Mouse (Mus musculus) CH12.LX (cell line): ENCODE measurements around the gene Elovl7. TPM values are rescaled to one million over a fixed set of nuclear protein-coding genes. Genes with fewer than 3 reads are reported as not detected.

Experiments used
- DNase-seq: peaks from one replicate; pipeline ENCODE4 v3.0.0-alpha.2; 2013; ENCODE audit errors: extremely low read depth
- H3K27ac ChIP-seq: 2 replicates; pipeline ENCODE4 v1.5.1; 2012; ENCODE audit warnings: low read depth, mild to moderate bottlenecking, control low read depth, moderate library complexity; ENCODE audit not compliant: insufficient read depth
- H3K27me3 ChIP-seq: replicated peaks from 2 replicates; pipeline ENCODE3; 2012; ENCODE audit warnings: inconsistent platforms
- H3K36me3 ChIP-seq, 2 experiments: replicated peaks in 1 of 2; 2 replicates each; pipeline versions ENCODE3 to v1.6.1; 2012; ENCODE audit warnings: inconsistent platforms in 1 of 2, low read length in 1 of 2, mild to moderate bottlenecking in 1 of 2, mixed read lengths in 1 of 2, moderate library complexity in 1 of 2; ENCODE audit not compliant: control insufficient read depth in 1 of 2, insufficient read depth in 1 of 2
- H3K4me1 ChIP-seq, 2 experiments: 2 replicates each; pipeline ENCODE4 v1.6.1; 2012; ENCODE audit warnings: inconsistent platforms in 1 of 2, moderate library complexity in 1 of 2; ENCODE audit not compliant: insufficient read depth in 2 of 2, control insufficient read depth in 1 of 2
- H3K4me2 ChIP-seq: 2 replicates; pipeline ENCODE4 v1.6.1; 2012; ENCODE audit warnings: low read depth, mild to moderate bottlenecking, control low read depth; ENCODE audit not compliant: poor library complexity, insufficient read depth, severe bottlenecking
- H3K4me3 ChIP-seq, 3 experiments: fragments of 150-350 bp in 1 of 3; sonication (generic) in 1 of 3; replicated peaks in 1 of 3; 2 replicates each; pipeline versions ENCODE3 to v1.5.1; 2011 to 2012; ENCODE audit warnings: low read depth in 2 of 3, low read length in 2 of 3, mild to moderate bottlenecking in 2 of 3, moderate library complexity in 2 of 3, control low read depth in 1 of 3, improper control_type of control experiment in 1 of 3, inconsistent platforms in 1 of 3, mixed read lengths in 1 of 3; ENCODE audit not compliant: poor library complexity in 1 of 3
- H3K79me2 ChIP-seq: replicated peaks from 2 replicates; pipeline ENCODE4 v1.6.1; 2012; ENCODE audit warnings: mild to moderate bottlenecking, moderate library complexity; ENCODE audit not compliant: control insufficient read depth, poor library complexity, insufficient read depth, severe bottlenecking; ENCODE audit errors: extremely low read depth
- H3K9ac ChIP-seq: 2 replicates; pipeline ENCODE4 v1.6.1; 2012; ENCODE audit warnings: low read depth, mild to moderate bottlenecking, control low read depth, moderate library complexity; ENCODE audit not compliant: insufficient read depth
- H3K9me3 ChIP-seq: replicated peaks from 2 replicates; pipeline ENCODE3; 2012; ENCODE audit warnings: low read length, inconsistent platforms, mixed read lengths
- CHD2 ChIP-seq: IDR thresholded peaks from 2 replicates; pipeline ENCODE4 v1.6.1; 2011; ENCODE audit warnings: low read length, improper control_type of control experiment
- CTCF ChIP-seq, 2 experiments: IDR thresholded peaks in 1 of 2; conservative IDR thresholded peaks in 1 of 2; 2 replicates each; pipeline ENCODE4 v1.5.1; 2011 to 2012; ENCODE audit warnings: low read depth in 2 of 2, low read length in 2 of 2, improper control_type of control experiment in 1 of 2, inconsistent platforms in 1 of 2, mild to moderate bottlenecking in 1 of 2, moderate library complexity in 1 of 2
- E2F4 ChIP-seq: IDR thresholded peaks from 2 replicates; pipeline ENCODE4 v1.6.1; 2011; ENCODE audit warnings: low read depth, low read length, improper control_type of control experiment; ENCODE audit not compliant: insufficient replicate concordance
- ELF1 ChIP-seq: IDR thresholded peaks from 2 replicates; pipeline ENCODE4 v1.6.1; 2014; ENCODE audit warnings: low read depth, mild to moderate bottlenecking, inconsistent platforms, low read length, improper control_type of control experiment
- GABPA ChIP-seq: IDR thresholded peaks from 2 replicates; pipeline ENCODE4 v1.6.1; 2012; ENCODE audit warnings: low read depth, low read length, improper control_type of control experiment, inconsistent platforms; ENCODE audit not compliant: insufficient replicate concordance
- IRF4 ChIP-seq: IDR thresholded peaks from 2 replicates; pipeline ENCODE4 v1.6.1; 2014; ENCODE audit warnings: low read depth, mild to moderate bottlenecking, inconsistent platforms, low read length, improper control_type of control experiment
- JUN ChIP-seq: IDR thresholded peaks from 2 replicates; pipeline ENCODE4 v1.6.1; 2011; ENCODE audit warnings: low read depth, mild to moderate bottlenecking, low read length, improper control_type of control experiment, moderate library complexity; ENCODE audit not compliant: insufficient read depth
- JUND ChIP-seq: conservative IDR thresholded peaks from 2 replicates; pipeline ENCODE4 v1.6.1; 2011; ENCODE audit warnings: low read depth, low read length, improper control_type of control experiment
- MAZ ChIP-seq: IDR thresholded peaks from 2 replicates; pipeline ENCODE4 v1.6.1; 2012; ENCODE audit warnings: low read depth, mild to moderate bottlenecking, inconsistent platforms, low read length, improper control_type of control experiment, moderate library complexity
- MEF2A ChIP-seq: IDR thresholded peaks from 2 replicates; pipeline ENCODE4 v1.6.1; 2014; ENCODE audit warnings: low read depth, mild to moderate bottlenecking, inconsistent platforms, low read length, improper control_type of control experiment, borderline replicate concordance
- NELFE ChIP-seq: IDR thresholded peaks from 2 replicates; pipeline ENCODE4 v1.6.1; 2011; ENCODE audit warnings: low read depth, low read length, improper control_type of control experiment
- NRF1 ChIP-seq: IDR thresholded peaks from 2 replicates; pipeline ENCODE4 v1.6.1; 2014; ENCODE audit warnings: low read depth, mild to moderate bottlenecking, inconsistent platforms, low read length, improper control_type of control experiment, moderate library complexity
- POLR2A ChIP-seq: IDR thresholded peaks from 2 replicates; pipeline ENCODE4 v1.6.1; 2011; ENCODE audit warnings: low read depth, mild to moderate bottlenecking, improper control_type of control experiment, low read length
- POLR2AphosphoS2 ChIP-seq: IDR thresholded peaks from 2 replicates; pipeline ENCODE4 v1.6.1; 2011; ENCODE audit warnings: low read depth, low read length, improper control_type of control experiment
- RAD21 ChIP-seq: IDR thresholded peaks from 2 replicates; pipeline ENCODE4 v1.6.1; 2011; ENCODE audit warnings: low read depth, mild to moderate bottlenecking, low read length, improper control_type of control experiment, moderate library complexity
- RCOR1 ChIP-seq: conservative IDR thresholded peaks from 2 replicates; pipeline ENCODE4 v1.6.1; 2012; ENCODE audit warnings: low read depth, mild to moderate bottlenecking, inconsistent platforms, low read length, improper control_type of control experiment
- SMC3 ChIP-seq: IDR thresholded peaks from 2 replicates; pipeline ENCODE4 v1.6.1; 2011; ENCODE audit warnings: low read depth, low read length, improper control_type of control experiment
- ZC3H11A ChIP-seq: IDR thresholded peaks from 2 replicates; pipeline ENCODE4 v1.6.1; 2012; ENCODE audit warnings: low read depth, mild to moderate bottlenecking, inconsistent platforms, low read length, improper control_type of control experiment
- dilution Hi-C: fragments of 300-500 bp; cut with MboI; formaldehyde crosslinking; loops from 2 replicates; pipeline ENCODE4 v1.14.3; 2020; ENCODE audit warnings: low sequenced_read_pairs; ENCODE audit not compliant: extremely low pct_unique_long_range_greater_than_20kb, extremely low pct_ligation_motif_present
- in situ Hi-C: fragments of 300-500 bp; cut with MboI; formaldehyde crosslinking; loops from 3 replicates; pipeline ENCODE4 v1.14.3; 2019; ENCODE audit warnings: low sequenced_read_pairs, low pct_ligation_motif_present, low pct_unique_long_range_greater_than_20kb, mixed read lengths
- polyA plus RNA-seq: library from polyadenylated mRNA; unstranded; fragments of >175 nt; gene quantifications from 2 replicates; pipeline ENCODE4 v1.2.1, GENCODE M21; 2012; ENCODE audit warnings: low read depth; ENCODE audit not compliant: insufficient read length
- total RNA-seq, 2 experiments: library from RNA; depleted of rRNA; stranded (reverse); fragments of 300-350 nt in 1 of 2; fragments of >200 nt in 1 of 2; gene quantifications; 2 replicates each; pipeline ENCODE4 v1.2.3; 2012 to 2014

Gene Elovl7
- total and polyA plus RNA-seq, 3 experiments, result 5.3 to 11.9 (median 8.3) TPM

DNA sequence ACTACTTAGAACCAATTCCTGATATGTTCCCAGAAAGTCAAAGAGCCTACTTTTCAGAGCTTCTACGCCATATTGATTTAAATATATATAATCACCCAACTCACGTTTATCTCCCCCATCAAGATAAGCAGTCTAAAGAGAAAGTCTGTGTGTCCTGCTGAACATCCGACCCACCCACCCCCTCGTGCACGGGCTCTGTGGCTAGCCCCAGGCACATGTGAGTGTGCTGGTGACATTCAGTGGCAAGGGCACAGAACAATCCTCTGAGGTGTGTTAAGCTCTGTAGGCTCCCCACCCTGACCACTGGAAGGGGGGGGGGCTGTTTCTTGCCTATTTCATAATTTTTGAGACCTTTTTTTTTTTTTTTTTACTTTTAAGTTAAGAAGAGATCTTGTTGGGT is 84.0 kb downstream of the Elovl7 start:
- dilution Hi-C loops (no loop called here), in situ Hi-C loops (no loop called here)
- no peaks in the 10 kb centered on the region for H3K79me2 ChIP-seq
- H3K27me3 ChIP-seq, result no peaks in the 10 kb centered on the region
- H3K27ac ChIP-seq, result no peak overlapping the region
- H3K4me1 ChIP-seq, result peaks cover 2 to 10% of the 10 kb centered on the region in 2 experiments; a peak in 2 of 4 replicates
- H3K9me3 ChIP-seq, result no peaks in the 10 kb centered on the region
- no peaks in the 10 kb centered on the region for H3K36me3 ChIP-seq
- H3K4me3 ChIP-seq, result no peak overlapping the region
- no peak for DNase-seq
- H3K4me2 ChIP-seq, result no peak overlapping the region
- TF ChIP-seq MEF2A, result no peak
- no peak for TF ChIP-seq GABPA
- TF ChIP-seq POLR2AphosphoS2, result no peak
- TF ChIP-seq RAD21, result no peak
- TF ChIP-seq NELFE, result no peak
- TF ChIP-seq POLR2A, result no peak
- no peak for TF ChIP-seq IRF4
- TF ChIP-seq JUND, result no peak
- TF ChIP-seq RCOR1, result no peak
- no peak for TF ChIP-seq CTCF (conservative IDR thresholded peaks at IDR 0.05 in 1 of 2, IDR thresholded peaks at IDR 0.05 in 1 of 2; ENCODE audit: low read depth in 2 of 2, low read length in 2 of 2)
- no peak overlapping the region for H3K9ac ChIP-seq

DNA sequence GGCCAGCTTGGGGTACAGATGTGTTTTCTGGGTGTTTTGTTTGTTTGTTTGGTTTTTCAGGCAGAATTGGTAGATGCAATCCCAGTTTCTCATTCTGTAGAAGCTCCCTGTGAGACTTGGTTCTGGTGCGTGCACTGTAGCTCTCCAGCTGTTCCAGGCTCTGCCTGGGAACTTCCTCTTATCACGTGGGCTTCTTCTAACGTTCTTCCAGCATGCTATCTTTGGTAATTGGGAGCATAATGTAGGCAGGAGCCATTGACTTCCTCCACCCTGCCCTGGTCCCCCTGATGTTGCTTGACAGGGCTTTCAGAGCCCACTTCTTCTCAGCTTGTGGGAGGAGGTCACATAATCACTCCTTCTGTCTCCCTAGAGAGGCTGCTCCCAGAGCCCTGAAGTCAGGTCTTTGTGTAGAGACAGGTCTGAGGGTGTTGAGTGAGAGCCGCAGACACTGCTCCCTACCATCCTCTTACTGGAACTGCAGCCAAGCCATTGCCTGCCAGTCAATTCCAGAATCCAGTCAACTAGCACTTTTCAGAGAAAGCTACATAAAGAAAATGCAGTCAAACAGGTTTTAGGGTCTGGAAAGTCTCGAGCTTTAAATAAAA is 86.2 kb downstream of the Elovl7 start:
- Histone ChIP-seq H3K4me1 (peaks cover 2 to 10% of the 10 kb centered on the region in 2 experiments; a peak in 2 of 4 replicates), H3K27ac (no peak overlapping the region), H3K36me3 (no peaks in the 10 kb centered on the region), H3K4me3 (no peak overlapping the region), H3K9ac (no peak overlapping the region), H3K27me3 (no peaks in the 10 kb centered on the region), H3K9me3 (no peaks in the 10 kb centered on the region), H3K4me2 (no peak overlapping the region), H3K79me2 (no peaks in the 10 kb centered on the region)
- DNase-seq, result peak; percentile 27
- in situ Hi-C loops (loop anchor here (25.0 kb wide), 1 partner anchor 413 kb away; no protein-coding TSS in a partner anchor), dilution Hi-C loops (no loop called here)
- TF ChIP-seq CHD2 (no peak), SMC3 (peak; percentile 44), NELFE (no peak), JUND (no peak), RAD21 (peak; percentile 38), CTCF (conservative IDR thresholded peaks at IDR 0.05 in 1 of 2, IDR thresholded peaks at IDR 0.05 in 1 of 2; ENCODE audit: low read depth in 2 of 2, low read length in 2 of 2) (peak in 1 of 2 experiments; percentile 45; a peak in 2 of 4 replicates), GABPA (no peak), JUN (no peak), E2F4 (no peak), ZC3H11A (no peak), NRF1 (no peak), MAZ (no peak), ELF1 (no peak)
